Mouse (Mus musculus): ENCODE measurements at regions not wholly inside any gene's neighbourhood (a gene's known extent, or its start where the extent isn't known, plus 50 kb on each side); places are given as distances from the start of the nearest gene placed in this dataset.
A peak's percentile ranks its signal among the peaks of the same experiment; 100 is the strongest.

- H3K4me2 ChIP-seq (ENCODE audit: low read length) = no peak overlapping the region
- H3K4me3 ChIP-seq (replicated peaks; ENCODE audit: low read length) = no peak overlapping the region
- ATAC-seq = no peak
- H3K9me3 ChIP-seq (ENCODE audit: control insufficient read depth, low read length) = no peaks in the 10 kb centered on the region
- no peak overlapping the region for H3K27ac ChIP-seq (ENCODE audit: low read length)
- no peak overlapping the region for H3K9ac ChIP-seq (replicated peaks; ENCODE audit: low read depth, low read length)
- 73% methylated on average over 5 of the region's 5 CpGs for WGBS
- no peaks in the 10 kb centered on the region for H3K36me3 ChIP-seq (ENCODE audit: control insufficient read depth, insufficient read depth)
- H3K4me1 ChIP-seq (replicated peaks; ENCODE audit: control insufficient read depth, insufficient read depth, low read length) = peaks cover 7% of the 10 kb centered on the region
- no peaks in the 10 kb centered on the region for H3K27me3 ChIP-seq (replicated peaks; ENCODE audit: control insufficient read depth, insufficient read depth, low read length)
Measured at GRCm38 (mm10) chr12:109972366-109973015, 306.4 kb upstream of the Dio3 start.

GRCm38 (mm10) chr12:109973598-109973997 lies 305.3 kb upstream of the Dio3 start:
- Histone ChIP-seq H3K4me3 (replicated peaks; ENCODE audit: low read length) (no peak overlapping the region), H3K9ac (replicated peaks; ENCODE audit: low read depth, low read length) (no peak overlapping the region), H3K27me3 (replicated peaks; ENCODE audit: control insufficient read depth, insufficient read depth, low read length) (no peaks in the 10 kb centered on the region), H3K4me1 (replicated peaks; ENCODE audit: control insufficient read depth, insufficient read depth, low read length) (peaks cover 7% of the 10 kb centered on the region), H3K9me3 (ENCODE audit: control insufficient read depth, low read length) (no peaks in the 10 kb centered on the region), H3K4me2 (ENCODE audit: low read length) (no peak overlapping the region), H3K27ac (ENCODE audit: low read length) (no peak overlapping the region), H3K36me3 (ENCODE audit: control insufficient read depth, insufficient read depth) (no peaks in the 10 kb centered on the region)
- 82% methylated on average over 4 of the region's 4 CpGs for WGBS
- ATAC-seq = no peak

DNA sequence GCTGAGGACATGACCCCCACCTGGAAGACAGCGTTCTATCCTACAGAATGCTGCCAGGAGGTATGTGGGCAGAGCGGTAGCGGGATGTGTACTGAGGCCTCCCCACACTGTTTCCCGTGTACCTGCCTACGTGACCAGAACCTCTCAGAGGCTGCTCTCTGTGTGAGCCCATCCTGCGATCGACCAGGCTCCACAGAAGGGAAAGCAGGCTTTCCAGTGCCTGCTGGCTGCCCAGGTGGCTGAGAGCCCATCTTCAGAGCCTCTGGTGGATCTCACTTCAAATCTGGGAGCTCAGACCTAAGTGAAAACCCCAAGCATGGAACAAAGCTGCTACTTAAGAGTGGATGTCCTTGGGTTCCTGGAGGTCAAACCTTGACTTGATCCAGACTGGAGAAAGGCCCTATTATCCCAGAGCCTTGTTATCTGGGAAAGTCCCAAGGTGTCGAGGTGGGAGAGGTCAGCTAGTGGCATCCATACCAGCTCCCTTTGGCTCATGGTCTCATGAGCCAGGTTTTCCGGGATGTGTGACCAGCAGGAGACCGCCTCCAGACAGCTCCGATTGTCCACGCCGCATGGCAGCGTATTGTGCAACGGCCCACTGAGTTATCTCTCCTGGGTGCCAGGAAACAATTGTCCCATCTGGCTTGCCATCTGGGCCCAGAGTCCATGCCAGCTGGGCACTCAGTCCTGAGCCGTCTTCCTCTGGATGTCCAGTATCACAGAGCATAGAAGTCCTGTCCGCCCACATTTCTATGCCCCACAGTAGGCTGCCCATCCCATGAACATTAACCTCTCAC lies 303.5 kb upstream of the Dio3 start:
- peaks cover 7% of the 10 kb centered on the region for H3K4me1 ChIP-seq (replicated peaks; ENCODE audit: control insufficient read depth, insufficient read depth, low read length)
- no peaks in the 10 kb centered on the region for H3K36me3 ChIP-seq (ENCODE audit: control insufficient read depth, insufficient read depth)
- H3K4me3 ChIP-seq (replicated peaks; ENCODE audit: low read length) = no peak overlapping the region
- H3K27me3 ChIP-seq (replicated peaks; ENCODE audit: control insufficient read depth, insufficient read depth, low read length) = no peaks in the 10 kb centered on the region
- H3K27ac ChIP-seq (ENCODE audit: low read length) = no peak overlapping the region
- WGBS = 74% methylated on average over 17 of the region's 17 CpGs
- no peak overlapping the region for H3K4me2 ChIP-seq (ENCODE audit: low read length)
- H3K9ac ChIP-seq (replicated peaks; ENCODE audit: low read depth, low read length) = no peak overlapping the region
- H3K9me3 ChIP-seq (ENCODE audit: control insufficient read depth, low read length) = no peaks in the 10 kb centered on the region
- ATAC-seq = peak; percentile 54; the same call in 1 of the 2 replicates

GRCm38 (mm10) chr12:109984651-109985050 lies 294.2 kb upstream of the Dio3 start:
- Histone ChIP-seq H3K36me3 (ENCODE audit: control insufficient read depth, insufficient read depth) (no peaks in the 10 kb centered on the region), H3K9ac (replicated peaks; ENCODE audit: low read depth, low read length) (no peak overlapping the region), H3K4me2 (ENCODE audit: low read length) (no peak overlapping the region), H3K27me3 (replicated peaks; ENCODE audit: control insufficient read depth, insufficient read depth, low read length) (no peaks in the 10 kb centered on the region), H3K9me3 (ENCODE audit: control insufficient read depth, low read length) (no peaks in the 10 kb centered on the region), H3K27ac (ENCODE audit: low read length) (no peak overlapping the region), H3K4me1 (replicated peaks; ENCODE audit: control insufficient read depth, insufficient read depth, low read length) (no peaks in the 10 kb centered on the region), H3K4me3 (replicated peaks; ENCODE audit: low read length) (no peak overlapping the region)
- no peak for ATAC-seq
- 47% methylated on average over 11 of the region's 11 CpGs for WGBS

- no peak overlapping the region for H3K4me2 ChIP-seq (ENCODE audit: low read length)
- H3K4me1 ChIP-seq (replicated peaks; ENCODE audit: control insufficient read depth, insufficient read depth, low read length) = no peaks in the 10 kb centered on the region
- WGBS = 92% methylated on average over 7 of the region's 7 CpGs
- no peak for ATAC-seq
- no peak overlapping the region for H3K4me3 ChIP-seq (replicated peaks; ENCODE audit: low read length)
- H3K9me3 ChIP-seq (ENCODE audit: control insufficient read depth, low read length) = peaks cover 7% of the 10 kb centered on the region; the same call in 1 of the 2 replicates
- no peaks in the 10 kb centered on the region for H3K36me3 ChIP-seq (ENCODE audit: control insufficient read depth, insufficient read depth)
- no peak overlapping the region for H3K9ac ChIP-seq (replicated peaks; ENCODE audit: low read depth, low read length)
- no peaks in the 10 kb centered on the region for H3K27me3 ChIP-seq (replicated peaks; ENCODE audit: control insufficient read depth, insufficient read depth, low read length)
- H3K27ac ChIP-seq (ENCODE audit: low read length) = no peak overlapping the region
Measured at GRCm38 (mm10) chr12:109993410-109993809, 285.5 kb upstream of the Dio3 start.

DNA sequence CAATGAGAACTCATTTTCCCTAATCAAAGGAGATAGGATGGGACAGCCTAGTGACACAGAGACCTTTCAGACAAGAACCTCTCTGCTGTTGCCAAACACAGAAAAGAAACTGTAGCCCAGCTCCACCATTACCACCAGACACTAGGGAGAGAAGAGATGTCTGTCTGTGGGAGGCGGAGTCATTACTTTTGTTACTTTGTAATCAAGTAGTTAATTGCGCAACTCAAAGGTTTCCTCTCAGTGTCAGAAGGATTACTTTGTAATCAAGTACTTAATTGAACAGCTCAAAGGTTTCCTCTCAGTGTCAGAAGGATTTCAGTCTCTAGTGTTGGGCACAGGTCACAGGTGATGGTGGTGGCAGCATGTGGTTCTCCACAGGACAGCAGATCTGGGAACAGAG lies 276.2 kb upstream of the Dio3 start:
- H3K9me3 ChIP-seq (ENCODE audit: control insufficient read depth, low read length) = no peaks in the 10 kb centered on the region
- H3K9ac ChIP-seq (replicated peaks; ENCODE audit: low read depth, low read length) = no peak overlapping the region
- H3K36me3 ChIP-seq (ENCODE audit: control insufficient read depth, insufficient read depth) = no peaks in the 10 kb centered on the region
- no peaks in the 10 kb centered on the region for H3K4me1 ChIP-seq (replicated peaks; ENCODE audit: control insufficient read depth, insufficient read depth, low read length)
- WGBS = 91% methylated on average over 2 of the region's 2 CpGs
- H3K27me3 ChIP-seq (replicated peaks; ENCODE audit: control insufficient read depth, insufficient read depth, low read length) = no peaks in the 10 kb centered on the region
- no peak overlapping the region for H3K4me2 ChIP-seq (ENCODE audit: low read length)
- no peak overlapping the region for H3K4me3 ChIP-seq (replicated peaks; ENCODE audit: low read length)
- H3K27ac ChIP-seq (ENCODE audit: low read length) = no peak overlapping the region
- no peak for ATAC-seq

- no peak overlapping the region for H3K4me2 ChIP-seq (ENCODE audit: low read length)
- no peak for ATAC-seq
- WGBS = 58% methylated on average over 4 of the region's 4 CpGs
- H3K9ac ChIP-seq (replicated peaks; ENCODE audit: low read depth, low read length) = no peak overlapping the region
- H3K9me3 ChIP-seq (ENCODE audit: control insufficient read depth, low read length) = no peaks in the 10 kb centered on the region
- no peak overlapping the region for H3K27ac ChIP-seq (ENCODE audit: low read length)
- H3K4me1 ChIP-seq (replicated peaks; ENCODE audit: control insufficient read depth, insufficient read depth, low read length) = no peaks in the 10 kb centered on the region
- no peaks in the 10 kb centered on the region for H3K27me3 ChIP-seq (replicated peaks; ENCODE audit: control insufficient read depth, insufficient read depth, low read length)
- no peaks in the 10 kb centered on the region for H3K36me3 ChIP-seq (ENCODE audit: control insufficient read depth, insufficient read depth)
- H3K4me3 ChIP-seq (replicated peaks; ENCODE audit: low read length) = no peak overlapping the region
Measured at GRCm38 (mm10) chr12:110009136-110009535, 269.7 kb upstream of the Dio3 start.

GRCm38 (mm10) chr12:110020541-110021470 lies 258.1 kb upstream of the Dio3 start:
- Histone ChIP-seq H3K4me3 (replicated peaks; ENCODE audit: low read length) (no peak overlapping the region), H3K4me2 (ENCODE audit: low read length) (no peak overlapping the region), H3K36me3 (ENCODE audit: control insufficient read depth, insufficient read depth) (no peaks in the 10 kb centered on the region), H3K27me3 (replicated peaks; ENCODE audit: control insufficient read depth, insufficient read depth, low read length) (no peaks in the 10 kb centered on the region), H3K9ac (replicated peaks; ENCODE audit: low read depth, low read length) (no peak overlapping the region), H3K9me3 (ENCODE audit: control insufficient read depth, low read length) (no peaks in the 10 kb centered on the region), H3K4me1 (replicated peaks; ENCODE audit: control insufficient read depth, insufficient read depth, low read length) (0 out of 2 replicates have a peak, but pooled peaks cover 4% of the 10 kb centered on the region), H3K27ac (ENCODE audit: low read length) (no peak overlapping the region)
- 76% methylated on average over 19 of the region's 19 CpGs for WGBS
- no peak for ATAC-seq

- no peaks in the 10 kb centered on the region for H3K9me3 ChIP-seq (ENCODE audit: control insufficient read depth, low read length)
- 95% methylated on average over 12 of the region's 12 CpGs for WGBS
- H3K4me3 ChIP-seq (replicated peaks; ENCODE audit: low read length) = no peak overlapping the region
- no peak overlapping the region for H3K27ac ChIP-seq (ENCODE audit: low read length)
- H3K4me1 ChIP-seq (replicated peaks; ENCODE audit: control insufficient read depth, insufficient read depth, low read length) = peaks cover 13% of the 10 kb centered on the region
- no peak overlapping the region for H3K9ac ChIP-seq (replicated peaks; ENCODE audit: low read depth, low read length)
- H3K36me3 ChIP-seq (ENCODE audit: control insufficient read depth, insufficient read depth) = no peaks in the 10 kb centered on the region
- H3K4me2 ChIP-seq (ENCODE audit: low read length) = no peak overlapping the region
- H3K27me3 ChIP-seq (replicated peaks; ENCODE audit: control insufficient read depth, insufficient read depth, low read length) = no peaks in the 10 kb centered on the region
- ATAC-seq = no peak
Measured at GRCm38 (mm10) chr12:110021690-110022089, 257.2 kb upstream of the Dio3 start.
